Mouse (Mus musculus) urinary bladder, postnatal 14 days (tissue): ENCODE measurements at regions not wholly inside any gene's neighbourhood (a gene's known extent, or its start where the extent isn't known, plus 50 kb on each side); places are given as distances from the start of the nearest gene placed in this dataset.

Experiments
- DNase-seq: peaks from one replicate; pipeline ENCODE4 v3.0.0; 2021; ENCODE audit warnings: low spot score

DNA sequence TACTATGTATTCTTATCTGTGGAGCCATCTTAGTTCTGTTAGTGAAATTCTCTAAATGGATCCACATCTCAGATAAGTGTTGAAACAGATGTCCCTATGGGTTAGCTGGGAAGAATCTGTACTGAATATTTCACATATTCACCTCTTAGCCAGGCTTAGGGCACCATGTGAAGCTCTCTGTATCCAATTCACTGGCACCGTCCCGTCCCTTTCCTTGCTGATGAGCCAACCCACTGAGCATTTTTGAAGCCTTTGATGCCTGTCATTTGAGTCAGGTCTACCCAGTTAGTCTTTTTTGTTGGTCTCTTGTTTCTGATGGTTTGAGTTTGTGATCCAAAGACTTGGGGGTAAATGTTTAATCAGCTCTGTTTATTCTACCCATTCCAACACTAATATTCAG, 88.9 kb upstream of the Bmper start:
- no peak for DNase-seq

DNA sequence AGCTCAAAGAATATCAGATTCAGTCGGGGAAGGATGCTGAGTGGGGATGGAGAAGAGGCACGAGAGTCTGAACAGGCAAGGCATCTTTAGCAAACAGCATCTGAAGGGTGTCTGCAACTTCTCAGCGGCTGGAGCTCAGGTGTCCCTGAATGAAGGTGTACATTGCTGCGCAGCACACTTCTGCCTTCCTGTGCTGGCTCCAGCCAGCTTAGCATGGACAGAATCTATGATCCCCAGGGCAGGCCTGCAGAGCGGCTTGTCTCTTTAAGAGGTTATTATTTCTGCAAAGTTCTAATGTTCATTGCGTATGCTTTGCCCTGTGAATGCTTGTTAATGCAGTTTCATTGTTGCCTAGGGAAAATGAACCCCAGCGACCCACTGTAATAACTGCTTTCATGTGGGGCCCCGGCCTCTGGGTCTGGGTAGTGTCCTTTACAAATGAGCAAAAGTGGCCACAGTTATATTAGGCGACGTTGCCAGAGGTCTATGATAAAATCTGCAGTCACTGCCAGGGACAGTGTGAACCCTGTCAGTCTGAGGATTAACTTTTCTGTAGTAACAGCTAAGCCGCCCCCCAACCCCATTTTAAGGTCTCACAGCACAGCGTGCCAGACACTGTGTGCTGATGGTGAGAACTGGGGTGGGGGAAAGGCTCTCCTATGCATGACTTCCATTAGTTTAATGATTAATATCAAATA, 88.3 kb upstream of the Bmper start:
- DNase-seq, result no peak

DNA sequence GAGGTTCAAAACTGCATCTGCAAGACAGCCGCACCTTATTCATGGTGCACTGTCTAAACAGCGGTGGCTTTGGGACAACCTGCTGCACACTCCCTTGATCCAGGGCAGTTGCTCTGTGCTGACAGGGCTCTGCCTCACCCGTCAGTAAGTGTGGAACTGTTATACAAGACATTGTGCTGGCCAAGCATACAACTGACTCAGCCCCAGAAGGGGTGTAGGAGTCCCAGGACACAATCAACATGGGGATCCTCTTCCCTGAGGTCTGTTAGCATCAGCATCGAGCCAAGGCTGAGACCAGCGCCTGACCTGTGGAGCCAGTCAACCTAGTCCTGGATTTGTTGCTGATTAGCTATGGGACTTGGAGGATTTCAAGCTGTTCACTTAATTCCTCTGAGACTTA, 86.4 kb upstream of the Bmper start:
- no peak for DNase-seq

DNA sequence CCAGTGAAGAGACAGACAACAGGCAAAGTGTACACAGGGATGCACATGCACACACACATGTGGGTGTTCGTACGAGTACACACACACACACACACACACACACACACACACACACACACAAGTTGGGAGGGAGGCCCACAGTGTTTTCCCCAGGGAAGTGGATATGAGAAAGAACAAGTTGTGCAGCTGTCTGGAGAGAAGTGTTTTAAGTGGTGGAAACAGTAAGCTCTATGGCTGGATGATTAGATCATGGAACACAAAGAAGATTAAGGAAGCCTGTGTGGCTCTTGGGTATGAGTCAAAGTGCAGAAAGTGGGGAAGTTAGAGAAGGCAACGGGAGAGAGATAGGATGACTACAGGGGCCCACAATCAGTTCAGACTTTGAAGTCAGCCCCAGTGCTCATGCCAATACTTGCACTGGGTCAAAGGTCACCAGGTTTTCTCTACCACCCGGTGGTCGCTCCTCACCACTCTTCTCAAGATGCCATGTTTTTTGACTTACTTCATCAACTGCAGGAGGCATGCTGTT, 85.1 kb upstream of the Bmper start:
- DNase-seq, result no peak

DNA sequence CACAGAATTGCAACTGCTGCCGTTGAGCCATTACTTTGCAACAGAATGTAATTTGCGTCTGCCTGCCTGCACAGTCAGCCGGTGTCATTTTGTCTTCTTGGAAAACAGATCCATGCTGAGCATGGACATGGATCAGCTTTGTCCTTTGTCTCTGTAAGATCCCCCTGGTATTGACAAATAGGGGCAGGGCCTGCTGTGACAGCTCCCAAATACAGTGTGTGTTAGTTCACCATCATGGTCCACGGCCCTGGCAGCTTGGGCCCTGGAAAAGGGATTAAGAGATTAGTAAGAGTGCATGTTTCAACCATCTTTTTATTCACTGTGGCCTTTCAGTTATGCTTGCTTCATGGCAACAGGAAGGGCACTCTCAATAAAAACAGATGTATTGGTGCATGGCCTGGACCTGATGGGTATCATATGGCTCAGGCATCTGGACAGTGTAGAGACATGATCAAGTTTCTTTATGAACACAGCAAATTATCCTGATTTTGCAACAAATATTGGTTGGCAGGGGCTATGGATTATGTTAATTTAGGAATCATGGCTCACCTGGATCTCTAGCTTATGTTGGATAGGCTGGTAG, 83.2 kb upstream of the Bmper start:
- DNase-seq, result no peak

DNA sequence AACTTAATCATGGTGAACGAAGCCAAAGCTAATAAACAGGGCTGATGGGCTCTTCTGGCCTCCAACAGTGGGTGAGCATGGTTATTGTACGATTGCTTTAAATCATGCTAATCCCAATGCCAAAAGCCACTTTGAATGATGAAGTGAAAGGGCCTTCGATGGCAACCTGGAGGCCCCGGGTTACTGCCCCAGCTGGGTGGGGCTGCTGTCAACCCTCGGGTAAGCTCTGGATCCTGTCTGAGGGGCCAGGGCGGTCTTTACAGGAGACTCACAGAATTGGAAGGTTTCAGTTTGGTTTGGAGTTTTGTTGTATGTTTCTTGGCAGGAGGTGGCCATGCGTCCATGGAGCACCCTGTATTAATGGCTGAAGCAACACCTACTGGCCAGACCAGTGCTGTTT, 78.6 kb upstream of the Bmper start:
- DNase-seq, result no peak

DNA sequence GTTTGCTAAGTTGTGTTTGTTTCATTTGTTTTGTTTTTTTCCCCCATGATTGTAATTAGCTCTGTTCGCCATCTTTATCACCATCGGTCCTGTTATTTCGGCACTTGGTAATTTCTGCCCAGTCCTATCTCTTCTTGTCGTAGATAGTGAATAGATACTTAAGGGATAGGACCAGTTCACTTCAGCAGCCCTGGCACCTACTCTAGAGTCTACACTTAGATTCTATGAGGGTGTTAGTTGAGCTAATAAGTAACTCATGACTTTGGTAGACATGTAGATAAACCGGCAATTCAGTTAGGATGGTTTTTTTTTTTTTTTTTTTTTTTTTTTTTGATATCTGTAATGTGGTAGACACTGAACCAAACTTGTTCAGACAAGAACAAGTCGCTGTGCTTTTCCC, 72.5 kb upstream of the Bmper start:
- no peak for DNase-seq

DNA sequence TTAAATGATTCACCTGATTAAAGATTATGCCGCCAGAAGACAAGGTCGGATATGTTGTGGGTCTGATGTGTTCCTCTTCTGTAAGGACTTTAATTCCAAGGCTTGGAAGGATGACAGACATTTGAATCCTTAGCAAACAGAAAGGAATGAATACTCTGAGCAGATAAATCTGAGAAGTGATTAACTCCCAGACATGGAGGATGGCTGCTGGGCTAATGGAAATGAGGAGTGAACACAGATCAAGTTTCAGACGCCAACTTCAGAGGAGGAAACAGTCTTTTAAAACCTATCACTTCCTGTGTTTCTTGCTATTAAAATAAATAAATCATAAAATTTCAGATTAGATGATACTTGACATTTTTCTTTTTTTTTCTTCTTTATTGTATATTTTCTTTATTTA, 72.0 kb upstream of the Bmper start:
- no peak for DNase-seq

DNA sequence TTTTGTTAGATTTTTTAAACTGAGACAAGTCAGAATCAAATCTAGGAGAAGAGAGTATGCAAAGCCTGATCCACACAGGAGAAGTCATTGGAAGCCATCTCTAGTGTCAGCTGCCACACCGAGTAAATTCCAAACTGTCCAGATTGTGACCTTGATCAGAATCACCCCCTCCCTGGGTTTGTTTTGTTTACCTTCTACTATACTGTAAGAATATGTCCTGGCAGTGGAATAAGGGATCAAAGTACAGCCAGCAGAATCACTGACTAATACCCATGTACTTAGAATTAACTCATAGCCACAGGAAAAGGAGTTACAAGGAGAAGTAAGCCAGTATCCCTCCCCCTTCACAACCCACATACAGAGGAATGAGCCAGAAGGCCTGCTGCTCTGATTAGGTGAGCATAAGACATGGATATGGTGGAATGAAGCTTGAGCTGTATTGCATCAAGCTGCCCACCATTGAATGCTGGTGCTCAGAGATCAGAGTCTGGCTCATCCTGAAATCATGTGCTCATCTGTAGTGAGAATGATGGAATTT, 70.9 kb upstream of the Bmper start:
- no peak for DNase-seq

DNA sequence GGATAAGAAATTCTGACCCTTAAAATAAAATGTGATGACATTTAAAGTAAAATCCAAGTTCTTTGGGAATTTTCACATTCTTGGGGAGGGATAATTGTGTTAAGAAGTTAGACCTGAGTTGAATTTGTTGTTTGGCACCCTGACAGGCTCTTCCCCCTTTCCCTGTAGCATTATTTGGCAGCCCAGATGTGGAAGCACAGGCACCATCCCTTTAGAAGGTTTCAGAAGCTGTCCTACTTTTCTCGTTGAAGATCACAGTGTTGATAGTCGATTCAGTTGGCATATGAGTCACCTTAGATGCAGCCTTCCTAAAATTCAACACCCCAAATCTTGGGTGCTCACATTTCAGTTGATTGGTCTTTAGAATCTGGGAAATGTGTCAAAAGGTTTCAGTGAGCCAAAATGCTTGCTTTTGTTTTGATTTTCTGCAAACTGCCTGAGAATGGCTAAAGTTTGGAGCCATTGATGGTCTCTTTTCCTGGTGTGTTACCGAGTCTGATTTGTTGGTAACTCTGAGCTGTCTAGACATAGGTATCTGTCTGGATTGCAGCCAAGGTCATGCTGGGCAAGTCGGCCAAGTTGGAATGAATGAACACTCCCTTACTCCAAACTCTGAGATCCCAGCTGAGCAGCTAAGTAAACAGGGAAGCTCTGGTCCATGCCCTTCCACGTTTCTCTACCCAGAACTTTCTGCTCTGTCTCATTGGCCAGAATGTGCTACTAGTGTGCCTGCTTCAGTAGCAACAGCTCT, 65.9 kb upstream of the Bmper start:
- DNase-seq, result no peak

DNA sequence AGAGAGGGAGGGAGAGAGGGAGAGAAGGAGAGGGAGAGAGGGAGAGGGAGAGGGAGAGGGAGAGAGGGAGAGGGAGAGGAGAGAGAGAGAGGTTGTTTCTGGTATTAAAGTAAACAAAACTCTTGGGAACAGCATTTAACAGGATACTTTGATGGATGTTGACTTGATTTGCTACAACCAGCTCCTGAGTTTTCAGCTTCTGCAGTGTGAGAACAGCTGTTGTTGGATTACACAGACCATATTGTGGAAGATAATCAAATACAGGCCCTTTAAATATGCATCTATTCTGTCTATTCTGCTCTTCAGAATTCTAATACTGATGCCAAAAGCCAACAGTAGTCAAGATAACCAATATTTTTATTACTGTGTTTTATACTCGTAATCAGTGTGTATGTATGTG, 64.4 kb upstream of the Bmper start:
- DNase-seq, result no peak

DNA sequence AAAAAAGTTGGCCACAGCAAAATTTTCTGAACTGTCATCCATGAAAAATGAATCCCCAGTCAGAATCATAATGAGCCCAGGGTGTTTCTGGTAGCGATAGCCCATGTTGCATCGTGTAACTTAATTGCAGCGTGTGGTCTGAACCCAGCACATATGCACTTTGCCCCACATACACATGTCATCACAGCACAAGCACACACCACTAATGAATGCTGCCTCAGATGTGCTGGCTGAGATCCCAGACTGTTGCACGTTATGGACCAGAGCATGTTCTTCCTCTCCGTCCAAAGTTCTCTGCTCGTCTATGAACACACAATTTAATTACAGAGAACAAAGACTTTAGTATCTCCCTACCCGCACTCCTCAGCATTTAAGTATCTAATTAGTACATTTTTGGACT, 61.5 kb upstream of the Bmper start:
- DNase-seq, result no peak

DNA sequence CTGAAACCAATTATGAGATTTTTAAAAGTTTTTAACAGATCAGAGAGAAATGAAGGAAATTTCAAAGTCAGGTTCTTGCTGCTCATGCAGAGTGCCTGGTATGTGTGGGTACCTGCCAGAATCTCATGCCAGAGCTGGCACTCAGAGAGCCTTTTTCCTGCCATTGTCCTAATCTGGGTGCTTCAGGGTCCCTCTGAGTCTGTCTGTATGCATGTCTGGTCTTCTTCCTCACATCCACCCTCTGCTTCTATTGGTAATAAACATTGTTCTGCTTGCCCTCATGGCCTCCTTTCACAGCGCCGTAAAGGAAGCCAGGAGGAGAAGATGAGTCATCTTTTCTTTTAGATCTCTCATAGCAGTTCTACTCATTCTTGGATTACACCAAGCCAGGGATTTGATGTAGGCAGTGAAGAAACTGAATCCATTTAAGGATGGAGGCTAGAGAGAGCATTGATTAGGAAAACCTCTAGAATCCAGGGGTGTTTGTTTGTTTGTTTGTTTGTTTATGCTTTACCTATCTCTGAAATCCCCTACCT, 55.8 kb upstream of the Bmper start:
- no peak for DNase-seq

DNA sequence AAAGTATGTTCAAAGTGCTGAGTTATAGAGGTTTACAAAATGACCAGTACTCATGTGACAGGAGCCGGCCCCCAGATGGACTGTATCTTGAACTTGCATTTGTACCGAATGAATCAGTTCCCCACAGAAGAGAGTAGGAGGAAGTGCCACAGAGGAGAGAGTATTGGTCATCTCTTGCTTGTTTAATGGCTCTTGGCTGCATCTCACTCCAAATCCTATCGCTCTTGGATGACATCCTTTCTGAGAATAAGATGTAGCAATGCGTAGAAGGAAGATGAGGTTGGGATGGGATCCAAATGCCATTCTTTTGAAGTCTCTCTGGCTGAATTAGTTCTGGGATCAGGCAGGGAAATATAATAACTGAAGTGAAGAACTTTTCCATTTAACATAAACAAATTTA, 55.2 kb upstream of the Bmper start:
- DNase-seq, result no peak

DNA sequence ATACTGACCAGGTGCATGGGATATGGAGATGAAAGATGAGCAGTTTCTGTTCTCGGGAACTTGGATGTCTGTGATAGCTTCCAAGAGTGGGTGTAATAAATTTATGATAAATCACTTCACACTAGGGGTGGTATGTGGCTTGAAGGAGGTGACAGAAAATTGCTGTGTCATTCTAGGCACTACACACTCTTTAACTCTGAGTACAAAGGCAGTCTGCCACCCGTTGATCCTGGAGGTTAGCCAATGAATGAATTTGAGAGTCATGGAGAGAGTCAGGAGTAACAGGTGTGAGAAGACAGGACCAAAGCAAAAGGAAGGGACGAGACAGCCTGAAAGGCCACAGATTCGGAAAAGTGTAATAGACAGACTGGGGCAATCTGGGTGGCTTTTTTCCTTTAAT, 54.7 kb upstream of the Bmper start:
- no peak for DNase-seq

DNA sequence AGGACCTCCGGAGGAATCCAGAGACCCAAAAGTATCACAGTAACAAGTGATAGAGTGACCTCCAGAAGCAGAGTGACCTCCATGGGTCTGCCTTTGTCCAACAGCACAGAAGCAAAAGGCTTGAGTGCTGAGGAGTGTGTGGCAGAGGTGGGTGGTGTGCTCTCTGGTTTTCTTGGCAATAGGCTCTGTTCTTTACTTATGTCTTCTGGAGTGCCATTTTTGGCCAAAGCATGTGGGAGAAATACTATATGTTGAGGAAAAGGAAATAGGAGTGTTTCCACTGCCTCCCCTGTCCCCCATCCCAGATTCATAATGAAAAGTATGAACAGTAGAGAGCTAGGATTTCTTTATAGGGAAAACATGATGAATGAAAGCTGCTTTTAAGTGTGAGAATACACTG, 51.5 kb upstream of the Bmper start:
- DNase-seq, result no peak
